Mouse (Mus musculus) liver, embryonic 14.5 days (tissue): ENCODE measurements at regions not wholly inside any gene's neighbourhood (a gene's known extent, or its start where the extent isn't known, plus 50 kb on each side); places are given as distances from the start of the nearest gene placed in this dataset.

Experiments used
- CTCF ChIP-seq: IDR thresholded peaks from 2 replicates; pipeline ENCODE4 v1.5.1; 2016; ENCODE audit warnings: antibody characterized with exemption, low read depth, control low read depth
- EP300 ChIP-seq: IDR thresholded peaks from 2 replicates; pipeline ENCODE4 v1.6.1; 2016; ENCODE audit warnings: antibody characterized with exemption, low read depth

GRCm38 (mm10) chr10:126763976-126764375, 137.2 kb downstream of the Atp23 start:
- no peak for TF ChIP-seq EP300
- no peak for TF ChIP-seq CTCF
